Mouse (Mus musculus) megakaryocyte, embryonic 14.5 days (primary cell): ENCODE results near the gene Papln.

Experiments used
- FLI1 ChIP-seq: IDR thresholded peaks from 2 replicates; pipeline ENCODE4 v1.6.1; 2012; ENCODE audit warnings: low read length, inconsistent platforms, mixed read lengths
- GATA1 ChIP-seq: IDR thresholded peaks from 3 replicates; pipeline ENCODE4 v1.6.1; 2012; ENCODE audit warnings: mixed read lengths, low read length, inconsistent platforms, borderline replicate concordance

GRCm38 (mm10) chr12:83775621-83776020 is 12.2 kb downstream of the Papln start:
- TF ChIP-seq FLI1: no peak
- TF ChIP-seq GATA1: no peak
